9 mouse cellular contexts compared by ENCODE assay signal in genomic region chr2:156904976-156905717, GRCm38 (mm10). TPM values are rescaled to one million over a fixed set of nuclear protein-coding genes. Genes with fewer than 3 reads are reported as not detected.
DNase-seq lines count a peak whose midpoint lies in the region; ATAC-seq and TF ChIP-seq lines count a peak whose summit lies in the region.
"Had no signal": no experiment of that assay in that cellular context is flagged by ENCODE, and none has a peak within 500 bp of the region (broad histone marks: within the 10 kb centered on the region; RNA-seq: fewer than 3 reads in every experiment).

No protein-coding gene starts in this region.

- H3K9ac ChIP-seq in neural tube, embryonic 15.5 days (replicated peaks), result no peak overlapping the region
- H3K9ac ChIP-seq: embryonic facial prominence, embryonic 12.5 days had no signal

- no peaks in the 10 kb centered on the region for H3K4me1 ChIP-seq in neural tube, embryonic 15.5 days
- no peaks in the 10 kb centered on the region for H3K4me1 ChIP-seq in small intestine, adult 2 months (ENCODE audit: control insufficient read depth, insufficient read depth, insufficient read length, low read length)
- H3K4me1 ChIP-seq: embryonic facial prominence, embryonic 12.5 days had no signal

- peak; percentile 35; the same call in 1 of the 2 replicates for TF ChIP-seq CTCF in small intestine, adult 2 months (IDR thresholded peaks at IDR 0.05; ENCODE audit: extremely low read depth, insufficient read length, insufficient replicate concordance, low read depth, low read length)

- no peak overlapping the region for H3K4me3 ChIP-seq in neural tube, embryonic 15.5 days (replicated peaks)
- no peak overlapping the region for H3K4me3 ChIP-seq in small intestine, adult 2 months (ENCODE audit: low read depth, low read length)
- H3K4me3 ChIP-seq: embryonic facial prominence, embryonic 12.5 days had no signal

- WGBS in neural tube, embryonic 15.5 days, result 25% methylated on average over 6 of the region's 6 CpGs
- WGBS in small intestine, adult 2 months, result 41% methylated on average over 6 of the region's 6 CpGs

- H3K27ac ChIP-seq in neural tube, embryonic 15.5 days (replicated peaks), result no peak overlapping the region
- no peak overlapping the region for H3K27ac ChIP-seq in small intestine, adult 2 months (ENCODE audit: insufficient read depth, low read depth, low read length)
- H3K27ac ChIP-seq: embryonic facial prominence, embryonic 12.5 days had no signal

- no peak for TF ChIP-seq POLR2A in small intestine, adult 2 months (IDR thresholded peaks at IDR 0.05; ENCODE audit: low read depth, low read length)

- ATAC-seq in neural tube, embryonic 15.5 days (ENCODE audit: low FRiP score), result no peak
- ATAC-seq in frontal cortex, adult (ENCODE audit: low TSS enrichment), result peak; percentile 75

- H3K27me3 ChIP-seq in neural tube, embryonic 15.5 days (replicated peaks), result no peaks in the 10 kb centered on the region
- no peaks in the 10 kb centered on the region for H3K27me3 ChIP-seq in small intestine, adult 2 months (ENCODE audit: control insufficient read depth, insufficient read depth, low read length)
- H3K27me3 ChIP-seq: embryonic facial prominence, embryonic 12.5 days had no signal

- H3K9me3 ChIP-seq in neural tube, embryonic 15.5 days (replicated peaks), result no peaks in the 10 kb centered on the region
- H3K9me3 ChIP-seq: embryonic facial prominence, embryonic 12.5 days had no signal

- no peak overlapping the region for H3K4me2 ChIP-seq in neural tube, embryonic 15.5 days
- H3K4me2 ChIP-seq: embryonic facial prominence, embryonic 12.5 days had no signal

- H3K36me3 ChIP-seq in neural tube, embryonic 15.5 days, result no peaks in the 10 kb centered on the region
- no peaks in the 10 kb centered on the region for H3K36me3 ChIP-seq in small intestine, adult 2 months (ENCODE audit: control insufficient read depth, insufficient read depth, low read length)
- H3K36me3 ChIP-seq: embryonic facial prominence, embryonic 12.5 days had no signal

- DNase-seq in neural tube, embryonic 10.5 days (ENCODE audit: extremely low spot score, low spot score), result peak; percentile 47
- DNase-seq in adrenal gland, postnatal 25 days, result peak; percentile 52
- DNase-seq in kidney, postnatal 25 days, result peak; percentile 64 to 81
- DNase-seq in lung, adult 18-20 months, result peak; percentile 37 to 57
- DNase-seq in thymus, postnatal 14 days, result no peak

RNA-seq across cellular contexts. Expression of gene Sla2, which starts 18.2 kb away (rescaled TPM):
- 0.22 and 7.3 TPM in 2 replicates for polyA plus RNA-seq in neural tube, embryonic 15.5 days (2015; fragmentation: Nextera tagmentation; extraction: Ambion mirVana)
- total RNA-seq in adrenal gland, postnatal 25 days (2021), result not detected in 2 replicates
- polyA plus RNA-seq in small intestine, adult 2 months (2012; rRNA removed), result 1.2 and 2.0 TPM in 2 replicates

RNA-seq across cellular contexts. Expression of gene Rab5if, which starts 42.2 kb away (rescaled TPM):
- polyA plus RNA-seq in neural tube, embryonic 15.5 days (2015; fragmentation: Nextera tagmentation; extraction: Ambion mirVana), result 152 TPM in 2 replicates
- total RNA-seq in adrenal gland, postnatal 25 days (2021), result 284 and 313 TPM in 2 replicates
- 105 and 148 TPM in 2 replicates for polyA plus RNA-seq in small intestine, adult 2 months (2012; rRNA removed)

RNA-seq across cellular contexts. Expression of gene 4930518I15Rik, which starts 47.4 kb away (rescaled TPM):
- 7.6 and 8.9 TPM in 2 replicates for polyA plus RNA-seq in neural tube, embryonic 15.5 days (2015; fragmentation: Nextera tagmentation; extraction: Ambion mirVana)
- 4.8 and 5.9 TPM in 2 replicates for total RNA-seq in adrenal gland, postnatal 25 days (2021)
- polyA plus RNA-seq in small intestine, adult 2 months (2012; rRNA removed), result 0.37 and 0.42 TPM in 2 replicates
